Mouse (Mus musculus) myocyte (in vitro differentiated cells): ENCODE results near the gene Midn. TPM values are rescaled to one million over a fixed set of nuclear protein-coding genes. Genes with fewer than 3 reads are reported as not detected.

Source experiments
- H3K27me3 ChIP-seq: one replicate; pipeline ENCODE4 v1.6.1; 2011; ENCODE audit not compliant: control insufficient read depth, insufficient read depth, insufficient read length
- H3K36me3 ChIP-seq: one replicate; pipeline ENCODE4 v1.6.1; 2011; ENCODE audit not compliant: control insufficient read depth, insufficient read depth
- H3K4me2 ChIP-seq: one replicate; pipeline ENCODE4 v1.6.1; 2011; ENCODE audit warnings: low read depth, control low read depth
- H3K4me3 ChIP-seq: one replicate; pipeline ENCODE4 v1.5.1; 2011; ENCODE audit warnings: mild to moderate bottlenecking, control low read depth, moderate library complexity
- H3K79me2 ChIP-seq: one replicate; pipeline ENCODE4 v1.6.1; 2011; ENCODE audit not compliant: control insufficient read depth, insufficient read depth
- H3ac ChIP-seq: one replicate; pipeline ENCODE4 v1.6.1; 2011; ENCODE audit not compliant: control insufficient read depth, insufficient read length
- CEBPB ChIP-seq: IDR thresholded peaks from 2 replicates; pipeline ENCODE4 v1.6.1; 2011; ENCODE audit warnings: mild to moderate bottlenecking, moderate library complexity; ENCODE audit not compliant: poor library complexity, insufficient read depth, severe bottlenecking
- E2F4 ChIP-seq: IDR thresholded peaks from one replicate; pipeline ENCODE4 v1.6.1; 2011; ENCODE audit warnings: mild to moderate bottlenecking, control low read depth, moderate library complexity; ENCODE audit not compliant: insufficient read depth
- MAX ChIP-seq: IDR thresholded peaks from one replicate; pipeline ENCODE4 v1.6.1; 2011; ENCODE audit warnings: low read depth, mild to moderate bottlenecking, control low read depth
- MYOD1 ChIP-seq, 3 experiments: IDR thresholded peaks; one replicate each; pipeline ENCODE4 v1.6.1; 2011; ENCODE audit warnings: control low read depth in 2 of 3, low read depth in 2 of 3, mild to moderate bottlenecking in 2 of 3, moderate library complexity in 1 of 3; ENCODE audit not compliant: insufficient read length in 2 of 3, control insufficient read depth in 1 of 3
- MYOG ChIP-seq, 3 experiments: IDR thresholded peaks; one replicate each; pipeline ENCODE4 v1.6.1; 2011; ENCODE audit warnings: control low read depth in 2 of 3, low read depth in 2 of 3, mild to moderate bottlenecking in 2 of 3; ENCODE audit not compliant: insufficient read length in 2 of 3, control insufficient read depth in 1 of 3, insufficient read depth in 1 of 3
- POLR2A ChIP-seq: IDR thresholded peaks from one replicate; pipeline ENCODE4 v1.6.1; 2011; ENCODE audit warnings: low read depth, mild to moderate bottlenecking, control low read depth, moderate library complexity; ENCODE audit not compliant: insufficient read length
- POLR2AphosphoS2 ChIP-seq: IDR thresholded peaks from one replicate; pipeline ENCODE4 v1.6.1; 2011; ENCODE audit warnings: low read depth, control low read depth; ENCODE audit not compliant: insufficient read length
- REST ChIP-seq: IDR thresholded peaks from one replicate; pipeline ENCODE4 v1.6.1; 2011; ENCODE audit warnings: mild to moderate bottlenecking, control low read depth, moderate library complexity; ENCODE audit not compliant: insufficient read depth, insufficient read length
- SRF ChIP-seq: IDR thresholded peaks from one replicate; pipeline ENCODE4 v1.6.1; 2011; ENCODE audit warnings: low read depth; ENCODE audit not compliant: control insufficient read depth, insufficient read length
- TCF12 ChIP-seq: IDR thresholded peaks from one replicate; pipeline ENCODE4 v1.6.1; 2011; ENCODE audit warnings: mild to moderate bottlenecking, control low read depth; ENCODE audit not compliant: poor library complexity, insufficient read depth, severe bottlenecking
- TCF3 ChIP-seq: IDR thresholded peaks from one replicate; pipeline ENCODE4 v1.6.1; 2011; ENCODE audit warnings: low read depth, control low read depth; ENCODE audit not compliant: insufficient read length
- USF1 ChIP-seq: IDR thresholded peaks from one replicate; pipeline ENCODE4 v1.6.1; 2011; ENCODE audit warnings: low read depth, mild to moderate bottlenecking, control low read depth, moderate library complexity
- polyA plus RNA-seq: library from polyadenylated mRNA; unstranded; fragments of >200 nt; fragmentation: generic; extraction: Trizol; gene quantifications from one replicate; pipeline ENCODE4 v1.2.1, GENCODE M21; 2012; ENCODE audit warnings: missing spikeins

Gene Midn
- polyA plus RNA-seq, result 131 TPM

GRCm38 (mm10) chr10:80147719-80148601, at the start of gene Midn:
Gene Midn (plus strand): TSS chr10:80148272.
- TF ChIP-seq TCF12, result no peak
- TF ChIP-seq USF1, result no peak
- TF ChIP-seq POLR2A, result peak; percentile 99
- TF ChIP-seq MAX, result no peak
- TF ChIP-seq MYOD1 (IDR thresholded peaks at IDR 0.05; ENCODE audit: control insufficient read depth in 1 of 3, insufficient read length in 2 of 3, low read depth in 2 of 3), result peak in 2 of 3 experiments; percentile 56 to 93
- no peak for TF ChIP-seq E2F4
- no peak for TF ChIP-seq CEBPB
- TF ChIP-seq POLR2AphosphoS2, result peak; percentile 95
- no peak for TF ChIP-seq SRF
- no peak for TF ChIP-seq REST
- TF ChIP-seq MYOG (IDR thresholded peaks at IDR 0.05; ENCODE audit: control insufficient read depth in 1 of 3, insufficient read depth in 1 of 3, insufficient read length in 2 of 3, low read depth in 2 of 3), result peak in 2 of 3 experiments; percentile 8 to 85
- TF ChIP-seq TCF3, result no peak
- Histone ChIP-seq H3K4me3 (peak within 1 kb of the TSS; percentile 100), H3K27me3 (no peaks in the 10 kb centered on the region), H3K36me3 (peaks cover 32% of the 10 kb centered on the region), H3K4me2 (peak within 1 kb of the TSS; percentile 54), H3K79me2 (peaks cover 58% of the 10 kb centered on the region), H3ac (peak within 1 kb of the TSS; percentile 69)

- peak overlapping the region; percentile 62 for H3K4me2 ChIP-seq
- no peaks in the 10 kb centered on the region for H3K27me3 ChIP-seq
- peak in 1 of 3 experiments; percentile 43 for TF ChIP-seq MYOD1 (IDR thresholded peaks at IDR 0.05; ENCODE audit: control insufficient read depth in 1 of 3, insufficient read length in 2 of 3, low read depth in 2 of 3)
- peak in 1 of 3 experiments; percentile 22 for TF ChIP-seq MYOG (IDR thresholded peaks at IDR 0.05; ENCODE audit: control insufficient read depth in 1 of 3, insufficient read depth in 1 of 3, insufficient read length in 2 of 3, low read depth in 2 of 3)
- TF ChIP-seq USF1, result no peak
- no peak for TF ChIP-seq SRF
- no peak for TF ChIP-seq MAX
- TF ChIP-seq REST, result no peak
- H3ac ChIP-seq, result no peak overlapping the region
- peaks cover 1% of the 10 kb centered on the region for H3K36me3 ChIP-seq
- H3K4me3 ChIP-seq, result no peak overlapping the region
- peaks cover 92% of the 10 kb centered on the region for H3K79me2 ChIP-seq
Measured at GRCm38 (mm10) chr10:80098630-80099029, 49.4 kb upstream of the Midn start.

- Histone ChIP-seq H3K79me2 (peaks cover 69% of the 10 kb centered on the region), H3K36me3 (no peaks in the 10 kb centered on the region), H3ac (no peak overlapping the region), H3K27me3 (no peaks in the 10 kb centered on the region), H3K4me3 (peak overlapping the region; percentile 67), H3K4me2 (peak overlapping the region; percentile 97)
- TF ChIP-seq MAX (no peak), REST (no peak), MYOD1 (IDR thresholded peaks at IDR 0.05; ENCODE audit: control insufficient read depth in 1 of 3, insufficient read length in 2 of 3, low read depth in 2 of 3) (peak in 1 of 3 experiments; percentile 33), E2F4 (no peak), USF1 (no peak), MYOG (IDR thresholded peaks at IDR 0.05; ENCODE audit: control insufficient read depth in 1 of 3, insufficient read depth in 1 of 3, insufficient read length in 2 of 3, low read depth in 2 of 3) (peak in 1 of 3 experiments; percentile 49), POLR2AphosphoS2 (no peak), TCF3 (no peak), POLR2A (peak; percentile 43), SRF (no peak), TCF12 (no peak), CEBPB (no peak)
Measured at GRCm38 (mm10) chr10:80100982-80101381, 47.1 kb upstream of the Midn start.

- no peaks in the 10 kb centered on the region for H3K27me3 ChIP-seq
- H3K79me2 ChIP-seq, result peaks cover 55% of the 10 kb centered on the region
- H3ac ChIP-seq, result peak overlapping the region; percentile 82
- no peaks in the 10 kb centered on the region for H3K36me3 ChIP-seq
- no peak for TF ChIP-seq MAX
- peak; percentile 79 for TF ChIP-seq POLR2AphosphoS2
- peak; percentile 78 for TF ChIP-seq POLR2A
- peak overlapping the region; percentile 97 for H3K4me2 ChIP-seq
- peak overlapping the region; percentile 67 for H3K4me3 ChIP-seq
Measured at GRCm38 (mm10) chr10:80102216-80102915, 45.7 kb upstream of the Midn start.
